Comparison of ENCODE assay signal across 35 mouse cellular contexts in the genomic region with DNA sequence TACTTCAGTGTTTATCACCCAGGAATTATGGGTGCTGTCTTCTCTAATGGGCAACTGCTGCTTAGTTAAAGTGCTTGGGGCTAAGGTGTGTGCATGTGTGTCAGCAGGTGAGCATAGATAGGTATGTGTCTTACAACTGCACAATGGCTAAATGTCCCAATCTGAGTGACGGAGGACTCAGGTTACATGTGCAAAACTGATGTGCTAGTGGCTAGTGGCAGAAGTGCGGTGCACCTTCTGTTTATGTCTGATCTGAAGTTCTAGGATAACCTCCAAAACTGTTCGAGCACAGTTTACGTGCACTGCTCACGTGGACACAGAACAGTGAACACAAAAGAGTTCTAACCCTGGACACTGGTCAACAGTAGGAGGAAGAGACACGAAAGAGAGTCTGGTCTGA.
"Had no signal": no experiment of that assay in that cellular context is flagged by ENCODE, and none has a peak within 500 bp of the region (broad histone marks: within the 10 kb centered on the region; RNA-seq: fewer than 3 reads in every experiment).

No protein-coding gene starts in this region.

- H3K4me1 ChIP-seq: hindbrain, embryonic 10.5 days; hindbrain, embryonic 12.5 days; hindbrain, embryonic 13.5 days; hindbrain, embryonic 15.5 days; intestine, embryonic 15.5 days; kidney, embryonic 15.5 days had no signal

- H3K27ac ChIP-seq: heart, embryonic 13.5 days; heart, embryonic 15.5 days; hindbrain, embryonic 10.5 days; hindbrain, embryonic 12.5 days; hindbrain, embryonic 13.5 days; hindbrain, embryonic 14.5 days; hindbrain, embryonic 15.5 days; hindbrain, postnatal 0 days; intestine, embryonic 15.5 days; kidney, embryonic 15.5 days; kidney, postnatal 0 days; layer of hippocampus, adult 2 months; left cerebral cortex, adult 2 months had no signal

- DNase-seq: heart, postnatal 10 days; heart, postnatal 14 days; heart, postnatal 36 days; heart, postnatal 4 days; kidney, adult 11 months; kidney, adult 18-20 months; kidney, adult 2 months; kidney, adult 8-10 months; kidney, adult 9 months; kidney, postnatal 10 days; kidney, postnatal 14 days; kidney, postnatal 25 days; kidney, postnatal 36 days; kidney, postnatal 4 days; layer of hippocampus, adult 9-11 months; layer of hippocampus, postnatal 36 days had no signal

- H3K4me2 ChIP-seq: heart, embryonic 11.5 days; heart, embryonic 12.5 days; heart, embryonic 13.5 days; heart, embryonic 15.5 days; hindbrain, embryonic 12.5 days; hindbrain, embryonic 13.5 days; hindbrain, embryonic 14.5 days; hindbrain, embryonic 15.5 days; intestine, embryonic 15.5 days; kidney, embryonic 15.5 days had no signal

- H3K9me3 ChIP-seq: heart, embryonic 12.5 days; heart, embryonic 13.5 days; heart, embryonic 15.5 days; hindbrain, embryonic 10.5 days; hindbrain, embryonic 12.5 days; hindbrain, embryonic 13.5 days; hindbrain, embryonic 15.5 days; intestine, embryonic 15.5 days; kidney, embryonic 15.5 days had no signal

- H3K4me3 ChIP-seq: heart, embryonic 12.5 days; heart, embryonic 13.5 days; heart, embryonic 15.5 days; hindbrain, embryonic 10.5 days; hindbrain, embryonic 12.5 days; hindbrain, embryonic 13.5 days; hindbrain, embryonic 15.5 days; intestine, embryonic 15.5 days; kidney, embryonic 15.5 days; layer of hippocampus, adult 2 months; left cerebral cortex, adult 2 months had no signal

- H3K27me3 ChIP-seq: heart, embryonic 12.5 days; heart, embryonic 13.5 days; heart, embryonic 15.5 days; hindbrain, embryonic 12.5 days; hindbrain, embryonic 13.5 days; intestine, embryonic 15.5 days had no signal

- ATAC-seq: hindbrain, embryonic 16.5 days; hindbrain, postnatal 0 days; inflammation-experienced regulatory T-cells, adult 6 months; intestine, embryonic 15.5 days; intestine, embryonic 16.5 days; intestine, postnatal 0 days had no signal

- H3K36me3 ChIP-seq: hindbrain, embryonic 10.5 days; hindbrain, embryonic 12.5 days; hindbrain, embryonic 13.5 days; hindbrain, embryonic 15.5 days; intestine, embryonic 15.5 days; kidney, embryonic 15.5 days had no signal

- H3K9ac ChIP-seq: heart, embryonic 12.5 days; heart, embryonic 13.5 days; heart, embryonic 15.5 days; hindbrain, embryonic 12.5 days; hindbrain, embryonic 13.5 days; hindbrain, embryonic 14.5 days; hindbrain, embryonic 15.5 days; intestine, embryonic 15.5 days; kidney, embryonic 15.5 days had no signal
